Mouse (Mus musculus): Measurements from ENCODE around the gene Ctc1.
"Not testable (repeated sequence)": the region's sequence is repeated elsewhere in the genome, so short reads cannot be mapped to it uniquely, and the experiment has no call there.

Ctc1 gene

GRCm38 (mm10) chr11:69015644-69016441 is at the start of gene Ctc1:
Gene Ctc1, plus strand, starts transcription at chr11:69015911.
- DNase-seq (ENCODE audit: low spot score in 2 of 2) = peak; percentile 90 to 91

DNA sequence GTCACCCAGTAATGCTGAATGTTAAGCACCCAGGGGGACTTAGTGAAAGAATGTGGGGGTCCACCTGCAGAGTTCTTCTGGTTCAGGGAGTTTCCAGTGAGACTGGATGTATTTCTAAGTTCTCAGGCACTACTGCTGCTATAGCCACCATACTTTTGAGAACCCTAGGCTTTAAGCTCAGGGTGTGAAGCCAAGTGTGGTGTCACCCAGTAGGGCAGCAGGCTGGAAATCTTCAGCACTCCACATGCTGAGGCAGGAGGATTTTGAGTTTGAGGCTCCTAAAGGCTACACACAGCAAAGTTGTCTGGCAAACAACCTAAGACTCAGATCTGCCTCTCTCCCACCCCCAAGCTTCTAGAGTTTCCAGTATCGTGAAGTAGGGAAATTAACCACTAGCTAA is 49.2 kb upstream of the Ctc1 start:
- no peak for DNase-seq (ENCODE audit: low spot score in 2 of 2)

GRCm38 (mm10) chr11:68967337-68968282 is 48.1 kb upstream of the Ctc1 start, which contains the start of gene Slc25a35:
Gene Slc25a35, plus strand, starts transcription at chr11:68968131.
- DNase-seq (ENCODE audit: low spot score in 2 of 2) = peak; percentile 92 to 94

DNA sequence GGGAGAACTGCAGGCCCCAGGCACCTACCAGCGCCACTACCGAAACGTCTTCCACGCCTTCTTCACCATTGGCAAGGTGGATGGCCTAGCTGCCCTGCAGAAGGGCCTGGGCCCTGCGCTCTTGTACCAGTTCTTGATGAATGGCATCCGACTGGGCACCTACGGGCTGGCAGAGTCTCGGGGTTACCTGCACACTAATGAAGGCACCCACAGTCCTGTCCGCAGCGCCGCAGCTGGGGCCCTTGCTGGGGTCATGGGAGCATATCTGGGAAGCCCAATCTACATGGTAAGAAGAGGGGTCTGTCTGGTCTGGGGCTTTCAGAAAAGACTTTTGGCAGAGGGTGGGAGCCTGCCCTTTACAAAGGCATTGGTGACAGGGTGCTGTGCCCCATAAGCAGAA is 47.0 kb upstream of the Ctc1 start:
- no peak for DNase-seq (ENCODE audit: low spot score in 2 of 2)

DNA sequence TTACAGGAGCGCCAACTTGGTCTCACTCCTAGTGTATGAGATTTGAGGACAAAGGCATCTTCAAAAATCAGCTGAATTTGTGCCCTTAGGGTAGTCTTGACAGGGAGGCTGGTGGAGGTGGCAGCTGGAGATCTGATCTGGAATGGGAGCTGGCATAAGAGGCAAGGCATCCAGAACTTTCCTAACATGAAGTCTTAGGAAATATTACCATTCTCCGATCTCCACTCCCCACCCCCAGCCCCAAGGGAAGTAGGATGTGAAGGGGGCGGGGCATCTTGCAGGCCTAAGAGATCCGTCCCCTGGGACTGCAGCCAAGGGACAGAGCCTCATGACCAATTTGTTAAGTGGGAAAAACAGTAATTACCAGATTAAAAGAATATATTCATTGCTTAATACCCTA is 45.5 kb upstream of the Ctc1 start:
- DNase-seq (ENCODE audit: low spot score in 2 of 2) = peak in 1 of 2 experiments; percentile 44

- DNase-seq (ENCODE audit: low spot score in 2 of 2) = peak; percentile 91
These were observed 42.3 kb upstream of the Ctc1 start for GRCm38 (mm10) chr11:68973250-68974058.

DNA sequence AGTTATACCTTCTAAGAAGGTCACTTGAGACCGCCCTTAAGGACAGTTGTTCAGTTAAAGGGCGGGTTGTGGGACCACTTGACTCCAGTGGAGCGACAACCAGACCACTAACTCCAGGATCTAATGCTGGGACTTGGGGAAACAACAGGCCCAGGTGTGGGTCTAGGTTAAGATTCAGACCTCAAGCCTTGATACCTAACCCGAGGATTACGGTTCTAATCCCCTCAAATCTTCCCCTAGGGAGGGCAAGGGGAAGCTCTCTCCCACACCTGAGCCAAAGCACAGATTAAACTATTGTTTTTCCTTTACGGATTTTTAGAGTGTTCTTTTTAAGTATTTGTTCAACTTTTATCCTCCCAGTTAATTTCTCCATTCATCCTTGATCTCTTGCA is 41.7 kb upstream of the Ctc1 start:
- DNase-seq (ENCODE audit: low spot score in 2 of 2) = no peak

GRCm38 (mm10) chr11:68975085-68975484 is 40.6 kb upstream of the Ctc1 start, which contains the start of gene Rangrf:
Gene Rangrf, minus strand, starts transcription at chr11:68975185.
- DNase-seq (ENCODE audit: low spot score in 2 of 2) = no peak

DNA sequence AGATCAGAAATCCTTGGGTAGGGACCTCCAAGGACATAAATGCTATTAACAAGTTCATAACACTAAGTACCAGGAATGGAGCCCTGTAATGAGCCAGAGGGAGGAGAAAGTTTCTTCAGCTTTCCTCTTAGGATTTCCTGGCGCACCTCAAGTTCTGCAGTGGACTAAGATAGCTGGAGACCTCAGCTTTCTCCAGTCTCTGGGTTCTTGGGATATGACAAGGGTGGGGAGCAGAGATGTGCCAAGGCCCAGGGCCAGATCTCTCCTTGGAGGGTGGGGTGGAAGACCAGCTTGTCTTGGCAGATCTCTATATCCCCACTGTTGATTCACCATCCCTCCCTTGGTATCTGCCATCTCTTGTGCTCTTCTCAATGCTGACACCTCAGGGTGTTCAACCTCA is 40.1 kb upstream of the Ctc1 start:
- DNase-seq (ENCODE audit: low spot score in 2 of 2) = no peak

DNA sequence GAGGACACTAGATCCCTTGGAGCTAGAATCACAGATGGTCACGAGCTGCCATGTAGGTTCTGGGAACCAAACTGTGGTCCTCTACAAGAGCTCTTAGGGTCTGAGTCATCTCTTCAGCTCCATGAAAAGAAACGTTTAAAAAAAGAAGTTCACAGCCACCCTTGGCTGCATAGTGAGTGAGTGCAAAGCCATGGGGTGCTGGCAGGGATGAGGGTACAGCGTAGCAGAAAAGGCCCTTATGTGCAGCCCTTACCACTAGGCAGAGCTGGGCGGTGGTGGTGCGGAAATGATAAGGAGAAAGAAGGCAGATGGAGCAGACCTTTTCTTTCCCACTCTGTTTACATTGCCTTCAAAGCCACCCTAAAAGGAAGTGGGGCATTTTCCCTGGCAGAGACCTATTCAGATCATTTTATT is 36.4 kb upstream of the Ctc1 start:
- no peak for DNase-seq (ENCODE audit: low spot score in 2 of 2)

DNA sequence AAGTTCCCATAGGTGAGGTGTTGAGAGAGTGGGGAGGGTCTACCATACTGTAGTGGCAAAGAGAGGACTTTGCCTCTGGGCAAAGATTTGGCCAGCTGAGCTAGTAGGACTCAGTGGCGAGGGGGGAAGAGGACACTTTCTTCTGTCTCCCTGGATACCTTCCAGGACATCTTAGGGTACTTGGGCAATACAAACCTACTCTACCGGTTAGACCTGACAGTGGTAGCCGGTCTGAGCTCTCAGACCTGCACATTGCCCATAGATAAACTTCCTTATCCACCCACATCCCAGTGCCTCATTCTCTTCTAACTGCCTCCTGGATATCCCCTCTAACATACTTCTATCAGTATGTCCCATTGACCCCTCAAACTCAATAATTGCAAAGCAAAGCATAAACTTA is 34.8 kb upstream of the Ctc1 start:
- no peak for DNase-seq (ENCODE audit: low spot score in 2 of 2)

- peak in 1 of 2 experiments; percentile 60 for DNase-seq (ENCODE audit: low spot score in 2 of 2)
These were observed 32.9 kb upstream of the Ctc1 start for GRCm38 (mm10) chr11:68982639-68983369.

DNA sequence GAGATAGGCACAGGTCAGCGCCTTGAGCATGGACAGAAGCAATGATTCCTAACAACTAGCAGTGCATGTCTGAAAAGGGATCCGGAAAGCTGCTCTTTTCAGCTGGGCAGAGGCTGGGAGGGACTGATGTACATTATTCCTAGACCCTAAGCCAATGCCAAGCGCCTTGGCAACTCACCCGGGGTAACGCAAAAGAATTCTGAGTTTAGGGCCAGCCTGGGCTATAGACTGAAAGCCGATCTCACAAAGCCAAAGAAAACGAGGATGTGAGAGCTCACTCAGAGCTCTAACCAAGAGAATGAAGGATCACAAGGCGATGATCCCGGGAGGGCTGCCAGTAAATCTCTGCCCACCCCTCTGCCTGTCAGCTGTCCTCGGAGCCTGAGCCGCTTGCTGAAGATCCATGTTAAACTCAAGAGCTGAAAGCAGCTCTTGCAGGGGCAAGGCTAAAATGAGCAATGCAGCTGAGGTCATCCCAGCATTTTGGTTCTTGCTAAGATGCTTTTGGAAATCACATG is 28.3 kb upstream of the Ctc1 start:
- DNase-seq (ENCODE audit: low spot score in 2 of 2) = no peak

DNA sequence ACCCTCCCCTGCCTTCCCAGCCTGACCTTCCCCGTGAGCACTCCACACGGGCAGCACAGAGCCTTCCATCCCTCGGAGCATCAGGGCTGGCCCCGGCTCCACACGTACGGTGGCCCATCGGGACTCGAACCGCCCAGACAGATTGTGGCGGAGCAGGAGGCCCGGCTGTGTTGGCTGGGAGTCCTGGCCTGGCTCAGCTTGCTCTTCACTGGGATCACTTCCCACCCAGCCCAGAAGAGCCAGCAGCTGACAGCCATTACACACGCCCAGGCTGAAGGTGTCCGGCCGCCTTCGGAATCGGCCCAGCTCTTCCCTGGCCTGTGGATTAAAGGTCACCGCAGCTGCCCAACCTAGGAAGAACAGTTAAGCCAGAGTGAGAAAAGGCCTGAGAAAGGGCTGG is 27.4 kb upstream of the Ctc1 start:
- DNase-seq (ENCODE audit: low spot score in 2 of 2) = no peak

DNA sequence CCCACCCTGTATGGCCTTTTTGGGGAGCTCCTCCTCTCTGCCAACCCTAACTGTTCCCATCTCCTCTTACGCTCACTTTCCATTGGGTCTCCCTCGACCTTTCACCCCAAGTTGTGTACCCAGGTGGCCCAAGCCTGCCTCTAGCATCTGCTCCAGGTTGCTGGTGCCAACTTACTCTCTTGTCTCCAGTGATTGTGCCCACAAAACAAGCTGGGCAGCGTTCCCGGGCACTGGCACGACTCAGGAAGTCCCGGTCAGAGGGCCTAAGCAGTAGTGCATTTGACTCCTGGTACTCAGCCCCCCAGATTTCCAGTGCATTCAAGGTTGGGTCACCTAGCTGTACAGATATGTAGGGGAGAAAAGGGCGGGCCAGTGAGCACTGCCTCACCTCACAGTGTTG is 22.6 kb upstream of the Ctc1 start:
- DNase-seq (ENCODE audit: low spot score in 2 of 2) = no peak

DNA sequence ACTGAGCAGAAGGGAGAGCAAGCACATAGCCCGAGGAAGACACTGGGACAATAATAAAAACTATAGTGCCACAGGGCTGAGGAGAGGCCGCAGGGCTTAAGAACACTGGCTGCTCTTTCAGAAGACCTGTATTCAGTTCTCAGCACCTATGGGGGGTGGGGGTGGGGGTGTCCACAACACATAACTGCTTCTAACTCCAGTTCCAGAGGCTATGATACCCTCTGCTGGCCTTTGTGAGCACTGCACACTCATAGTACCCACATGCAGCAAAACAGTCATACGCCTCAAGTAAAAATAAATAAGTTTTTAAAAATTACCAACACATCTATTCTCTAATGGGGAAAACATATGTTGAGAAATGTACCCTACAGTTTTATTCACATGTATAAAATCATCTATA is 21.3 kb upstream of the Ctc1 start:
- no peak for DNase-seq (ENCODE audit: low spot score in 2 of 2)

GRCm38 (mm10) chr11:68997080-68997479 is 18.6 kb upstream of the Ctc1 start:
- DNase-seq (ENCODE audit: low spot score in 2 of 2) = no peak

DNA sequence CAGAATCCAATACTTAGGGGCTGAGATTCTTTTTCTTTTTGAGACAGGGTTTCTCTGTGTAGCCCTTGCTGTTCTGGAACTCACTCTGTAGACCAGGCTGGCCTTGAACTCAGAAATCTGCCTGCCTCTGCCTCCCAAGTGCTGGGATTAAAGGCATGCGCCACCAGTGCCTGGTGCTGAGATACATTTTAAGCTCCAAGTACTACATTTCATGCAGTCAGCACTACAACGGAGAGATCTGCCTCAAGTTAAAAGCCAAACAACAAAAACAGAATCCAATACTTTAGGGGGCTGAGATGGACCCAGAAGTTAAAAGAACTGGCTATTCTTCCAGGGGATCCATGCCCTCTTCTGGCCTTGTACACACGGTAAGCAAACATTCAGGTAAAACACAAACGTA is 12.9 kb upstream of the Ctc1 start:
- DNase-seq (ENCODE audit: low spot score in 2 of 2) = not testable (repeated sequence)

- DNase-seq (ENCODE audit: low spot score in 2 of 2) = peak in 1 of 2 experiments; percentile 10
These were observed 12.1 kb upstream of the Ctc1 start for GRCm38 (mm10) chr11:69003592-69003991.

- no peak for DNase-seq (ENCODE audit: low spot score in 2 of 2)
These were observed 10.5 kb upstream of the Ctc1 start for GRCm38 (mm10) chr11:69005193-69005592.

DNA sequence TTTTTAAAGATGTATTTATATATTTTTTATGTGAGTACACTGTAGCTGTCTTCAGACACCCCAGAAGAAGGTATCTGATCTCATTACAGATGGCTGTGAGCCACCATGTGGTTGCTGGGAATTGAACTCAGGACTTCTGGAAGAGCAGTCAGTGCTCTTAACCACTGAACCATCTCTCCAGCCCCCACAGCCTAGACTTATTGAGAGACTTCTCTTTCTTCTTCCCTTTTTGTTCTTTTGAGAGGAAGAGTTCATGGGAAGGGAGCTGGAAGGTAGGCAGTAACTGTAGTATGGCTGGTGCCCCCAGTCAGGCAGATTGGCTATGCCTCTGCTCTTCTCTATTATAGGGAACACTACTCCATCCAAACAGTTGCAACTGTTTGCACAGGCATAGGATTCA is 9.1 kb upstream of the Ctc1 start:
- DNase-seq (ENCODE audit: low spot score in 2 of 2) = not testable (repeated sequence)

Measured in heart, adult 9 months (tissue).